Mouse (Mus musculus): Measurements from ENCODE around the gene Ugp2. TPM values are rescaled to one million over a fixed set of nuclear protein-coding genes. Genes with fewer than 3 reads are reported as not detected.

Ugp2 gene
- polyA plus RNA-seq, 1 experiment = 9.5 TPM

DNA sequence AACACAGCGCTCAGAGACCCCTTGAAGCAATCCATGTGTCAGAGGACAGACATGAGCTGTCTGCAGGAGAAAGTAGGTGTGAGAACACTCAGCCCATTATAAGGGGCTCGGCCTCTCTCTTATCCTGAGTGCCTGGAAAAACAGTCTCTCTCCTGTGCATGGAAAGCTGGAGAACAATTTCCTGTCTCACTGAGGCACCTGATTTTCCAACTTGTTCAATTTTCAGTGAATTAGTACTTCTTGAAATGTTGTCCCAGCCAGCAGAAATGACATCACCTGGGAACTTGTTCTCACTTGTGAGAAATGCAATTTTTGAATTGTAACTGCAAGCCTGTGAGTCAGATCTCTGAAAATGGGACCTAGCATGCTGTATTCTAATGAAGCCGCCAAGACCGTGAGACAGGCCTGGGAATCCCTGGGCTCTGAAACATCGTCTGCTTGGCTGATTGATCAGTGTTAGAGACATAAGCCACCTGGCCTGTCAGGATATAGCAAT is 28.2 kb upstream of the Ugp2 start:
- H3K27me3 ChIP-seq (ENCODE audit: control insufficient read depth, insufficient read depth, low read length) = no peaks in the 10 kb centered on the region
- no peak overlapping the region for H3K27ac ChIP-seq (ENCODE audit: control insufficient read depth, insufficient read depth, low read depth, low read length)
- no peaks in the 10 kb centered on the region for H3K4me1 ChIP-seq (ENCODE audit: control insufficient read depth, insufficient read depth, low read length)
- H3K36me3 ChIP-seq (ENCODE audit: control insufficient read depth, insufficient read depth, low read length) = no peaks in the 10 kb centered on the region
- no peak overlapping the region for H3K4me3 ChIP-seq (ENCODE audit: control insufficient read depth, low read depth, low read length)
- no peak for TF ChIP-seq POLR2A (IDR thresholded peaks at IDR 0.05; ENCODE audit: control insufficient read depth, low read depth, low read length)

- Histone ChIP-seq H3K4me3 (ENCODE audit: control insufficient read depth, low read depth, low read length) (no peak overlapping the region), H3K36me3 (ENCODE audit: control insufficient read depth, insufficient read depth, low read length) (no peaks in the 10 kb centered on the region), H3K4me1 (ENCODE audit: control insufficient read depth, insufficient read depth, low read length) (no peaks in the 10 kb centered on the region), H3K27ac (ENCODE audit: control insufficient read depth, insufficient read depth, low read depth, low read length) (no peak overlapping the region), H3K27me3 (ENCODE audit: control insufficient read depth, insufficient read depth, low read length) (no peaks in the 10 kb centered on the region)
- TF ChIP-seq CTCF (IDR thresholded peaks at IDR 0.05; ENCODE audit: control insufficient read depth, insufficient read depth, insufficient replicate concordance, low read depth, low read length) (no peak), POLR2A (IDR thresholded peaks at IDR 0.05; ENCODE audit: control insufficient read depth, low read depth, low read length) (no peak)
These were observed 27.5 kb upstream of the Ugp2 start for GRCm38 (mm10) chr11:21398464-21398863.

DNA sequence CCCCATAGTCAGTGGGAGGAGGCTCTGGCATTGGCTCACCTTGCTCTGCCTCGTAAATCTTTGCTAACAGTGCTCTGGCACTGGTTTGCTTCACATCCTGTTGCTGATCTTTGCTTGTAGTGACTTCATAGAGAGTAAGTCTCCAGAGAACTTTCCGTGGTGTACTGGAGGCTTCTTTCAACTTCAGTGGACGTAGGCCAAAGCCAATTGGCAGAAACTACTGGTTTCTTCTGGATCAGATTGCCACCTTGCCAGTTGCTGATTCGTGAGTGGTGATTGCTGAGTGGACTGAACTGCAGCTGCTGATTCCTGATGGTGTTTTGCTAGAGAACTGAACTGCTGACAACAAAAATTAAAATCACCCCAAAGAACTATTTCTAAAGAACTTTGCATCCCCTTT is 15.8 kb upstream of the Ugp2 start:
- Histone ChIP-seq H3K27me3 (ENCODE audit: control insufficient read depth, insufficient read depth, low read length) (no peaks in the 10 kb centered on the region), H3K4me3 (ENCODE audit: control insufficient read depth, low read depth, low read length) (no peak overlapping the region), H3K27ac (ENCODE audit: control insufficient read depth, insufficient read depth, low read depth, low read length) (no peak overlapping the region), H3K4me1 (ENCODE audit: control insufficient read depth, insufficient read depth, low read length) (no peaks in the 10 kb centered on the region), H3K36me3 (ENCODE audit: control insufficient read depth, insufficient read depth, low read length) (no peaks in the 10 kb centered on the region)
- TF ChIP-seq POLR2A (IDR thresholded peaks at IDR 0.05; ENCODE audit: control insufficient read depth, low read depth, low read length) (no peak), CTCF (IDR thresholded peaks at IDR 0.05; ENCODE audit: control insufficient read depth, insufficient read depth, insufficient replicate concordance, low read depth, low read length) (no peak)

GRCm38 (mm10) chr11:21374096-21374495 is 3.1 kb upstream of the Ugp2 start:
- no peak overlapping the region for H3K27ac ChIP-seq (ENCODE audit: control insufficient read depth, insufficient read depth, low read depth, low read length)
- H3K4me3 ChIP-seq (ENCODE audit: control insufficient read depth, low read depth, low read length) = no peak overlapping the region
- H3K36me3 ChIP-seq (ENCODE audit: control insufficient read depth, insufficient read depth, low read length) = no peaks in the 10 kb centered on the region
- H3K4me1 ChIP-seq (ENCODE audit: control insufficient read depth, insufficient read depth, low read length) = peaks cover 4% of the 10 kb centered on the region
- no peaks in the 10 kb centered on the region for H3K27me3 ChIP-seq (ENCODE audit: control insufficient read depth, insufficient read depth, low read length)
- TF ChIP-seq POLR2A (IDR thresholded peaks at IDR 0.05; ENCODE audit: control insufficient read depth, low read depth, low read length) = no peak
- TF ChIP-seq CTCF (IDR thresholded peaks at IDR 0.05; ENCODE audit: control insufficient read depth, insufficient read depth, insufficient replicate concordance, low read depth, low read length) = no peak

GRCm38 (mm10) chr11:21370399-21371121 is 441 bp downstream of the Ugp2 start:
- no peaks in the 10 kb centered on the region for H3K36me3 ChIP-seq (ENCODE audit: control insufficient read depth, insufficient read depth, low read length)
- H3K27ac ChIP-seq (ENCODE audit: control insufficient read depth, insufficient read depth, low read depth, low read length) = peak overlapping the region; percentile 89
- peaks cover 4% of the 10 kb centered on the region for H3K4me1 ChIP-seq (ENCODE audit: control insufficient read depth, insufficient read depth, low read length)
- TF ChIP-seq CTCF (IDR thresholded peaks at IDR 0.05; ENCODE audit: control insufficient read depth, insufficient read depth, insufficient replicate concordance, low read depth, low read length) = no peak
- 0 out of 2 replicates have a peak, but pooled peaks have one; percentile 4 for TF ChIP-seq POLR2A (IDR thresholded peaks at IDR 0.05; ENCODE audit: control insufficient read depth, low read depth, low read length)
- H3K4me3 ChIP-seq (ENCODE audit: control insufficient read depth, low read depth, low read length) = peak overlapping the region; percentile 97
- no peaks in the 10 kb centered on the region for H3K27me3 ChIP-seq (ENCODE audit: control insufficient read depth, insufficient read depth, low read length)

DNA sequence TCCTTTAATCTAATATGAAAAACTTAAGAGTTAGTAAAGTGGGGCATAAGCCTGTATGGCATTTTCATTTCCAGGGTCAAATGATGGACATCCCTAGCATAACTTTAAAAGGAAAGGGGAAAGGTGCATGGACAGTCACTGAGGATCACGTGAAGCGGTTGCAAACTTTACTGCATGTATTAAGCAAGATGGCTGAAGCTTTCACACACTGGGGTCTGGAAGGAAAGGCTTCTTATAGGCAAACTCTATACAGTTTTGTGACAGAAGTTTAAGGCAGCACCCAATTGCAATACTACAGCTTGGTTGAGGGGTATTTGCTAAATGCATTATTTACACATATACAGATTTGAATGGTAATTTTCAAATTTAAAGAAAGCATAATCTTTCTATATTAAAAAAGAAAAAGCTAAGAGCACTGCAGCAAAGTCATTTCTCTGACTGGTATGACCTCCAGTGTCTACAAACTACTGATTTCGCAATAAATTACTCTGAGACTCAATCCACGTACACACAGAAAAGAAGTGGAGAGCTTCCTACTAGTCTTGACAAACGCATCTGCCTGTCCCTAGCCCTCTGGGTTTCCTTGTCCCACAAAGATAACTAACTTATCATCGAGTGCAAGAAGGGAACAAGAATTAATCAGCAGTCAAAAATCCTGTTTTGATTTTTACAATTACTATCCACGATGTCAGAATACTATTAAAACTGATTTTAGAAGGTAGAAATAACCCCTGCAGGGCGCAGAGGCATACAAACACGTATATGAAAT is 1.6 kb downstream of the Ugp2 start:
- Histone ChIP-seq H3K36me3 (ENCODE audit: control insufficient read depth, insufficient read depth, low read length) (no peaks in the 10 kb centered on the region), H3K4me1 (ENCODE audit: control insufficient read depth, insufficient read depth, low read length) (peaks cover 4% of the 10 kb centered on the region), H3K4me3 (ENCODE audit: control insufficient read depth, low read depth, low read length) (peak overlapping the region; percentile 10; the same call in 1 of the 2 replicates), H3K27ac (ENCODE audit: control insufficient read depth, insufficient read depth, low read depth, low read length) (no peak overlapping the region), H3K27me3 (ENCODE audit: control insufficient read depth, insufficient read depth, low read length) (no peaks in the 10 kb centered on the region)
- TF ChIP-seq CTCF (IDR thresholded peaks at IDR 0.05; ENCODE audit: control insufficient read depth, insufficient read depth, insufficient replicate concordance, low read depth, low read length) = no peak
- no peak for TF ChIP-seq POLR2A (IDR thresholded peaks at IDR 0.05; ENCODE audit: control insufficient read depth, low read depth, low read length)

DNA sequence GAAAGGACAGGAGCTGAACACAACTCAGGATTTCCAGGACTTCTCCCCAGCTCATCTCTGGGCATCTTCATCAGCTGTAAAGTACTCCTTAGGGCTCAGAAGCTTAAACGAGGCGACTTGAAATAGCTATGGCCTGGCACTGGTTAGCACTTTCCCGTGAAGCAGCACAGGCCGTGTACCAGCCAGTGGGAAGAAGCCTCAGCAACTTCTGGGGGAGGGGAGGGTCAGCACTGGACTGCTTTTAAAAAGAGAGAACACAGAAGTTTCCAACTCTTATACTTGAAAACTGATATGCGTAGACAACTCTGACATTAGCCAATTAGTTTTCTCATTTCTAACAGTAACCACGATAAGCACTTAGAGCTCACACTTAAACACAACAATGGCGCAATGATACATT is 2.5 kb downstream of the Ugp2 start:
- Histone ChIP-seq H3K4me1 (ENCODE audit: control insufficient read depth, insufficient read depth, low read length) (peaks cover 4% of the 10 kb centered on the region), H3K4me3 (ENCODE audit: control insufficient read depth, low read depth, low read length) (no peak overlapping the region), H3K36me3 (ENCODE audit: control insufficient read depth, insufficient read depth, low read length) (no peaks in the 10 kb centered on the region), H3K27me3 (ENCODE audit: control insufficient read depth, insufficient read depth, low read length) (no peaks in the 10 kb centered on the region), H3K27ac (ENCODE audit: control insufficient read depth, insufficient read depth, low read depth, low read length) (no peak overlapping the region)
- TF ChIP-seq CTCF (IDR thresholded peaks at IDR 0.05; ENCODE audit: control insufficient read depth, insufficient read depth, insufficient replicate concordance, low read depth, low read length) (no peak), POLR2A (IDR thresholded peaks at IDR 0.05; ENCODE audit: control insufficient read depth, low read depth, low read length) (no peak)

Data from testis, adult 2 months (tissue).